Mouse (Mus musculus) splenic B cell, adult 2 months (primary cell): ENCODE measurements around the gene Prpsap2.

Source experiments
- DNase-seq: peaks from one replicate; pipeline ENCODE4 v3.0.0-alpha.2; 2011; ENCODE audit warnings: low read depth, low spot score
- H3K27me3 ChIP-seq: 2 replicates; pipeline ENCODE4 v1.6.1; 2012; ENCODE audit warnings: mild to moderate bottlenecking, low read length, moderate library complexity, mixed read lengths; ENCODE audit not compliant: control insufficient read depth, poor library complexity, insufficient read depth, severe bottlenecking
- H3K36me3 ChIP-seq: 2 replicates; pipeline ENCODE4 v1.6.1; 2012; ENCODE audit warnings: mild to moderate bottlenecking, low read length, moderate library complexity, mixed read lengths; ENCODE audit not compliant: control insufficient read depth, poor library complexity, insufficient read depth, severe bottlenecking

Prpsap2 gene

GRCm38 (mm10) chr11:61701696-61702095 lies 60.2 kb downstream of the Prpsap2 start:
- DNase-seq = no peak

GRCm38 (mm10) chr11:61699933-61700332 lies 62.0 kb downstream of the Prpsap2 start:
- Histone ChIP-seq H3K27me3 (no peaks in the 10 kb centered on the region), H3K36me3 (no peaks in the 10 kb centered on the region; the same call in 1 of the 2 replicates)
- DNase-seq = no peak

More at GRCm38 (mm10) chr11:61701696-61702095, 60.2 kb downstream of the Prpsap2 start:
- H3K36me3 ChIP-seq = no peaks in the 10 kb centered on the region
- no peaks in the 10 kb centered on the region for H3K27me3 ChIP-seq

DNA sequence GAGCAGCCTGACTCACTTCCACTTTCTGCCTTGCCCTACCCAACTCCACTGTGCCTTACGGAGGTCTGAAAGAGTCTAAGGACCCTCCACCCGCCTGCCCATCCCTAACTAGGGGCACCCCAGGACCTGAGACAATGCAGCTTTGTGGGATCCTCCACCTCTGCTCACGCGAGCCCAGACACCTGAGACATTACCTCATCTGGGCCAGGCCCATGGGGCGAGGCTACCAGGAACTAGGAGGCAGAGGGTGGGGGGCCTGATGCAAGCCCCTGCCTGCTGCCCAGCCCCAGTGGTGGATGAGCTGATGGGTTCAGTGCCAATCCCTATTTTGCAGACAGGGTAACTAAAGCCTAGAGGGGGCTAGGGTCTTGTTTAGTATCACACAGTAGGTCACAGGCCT lies 62.4 kb downstream of the Prpsap2 start:
- H3K27me3 ChIP-seq = no peaks in the 10 kb centered on the region
- H3K36me3 ChIP-seq = no peaks in the 10 kb centered on the region; the same call in 1 of the 2 replicates
- no peak for DNase-seq

GRCm38 (mm10) chr11:61698852-61699251 lies 63.0 kb downstream of the Prpsap2 start:
- no peaks in the 10 kb centered on the region; the same call in 1 of the 2 replicates for H3K36me3 ChIP-seq
- H3K27me3 ChIP-seq = no peaks in the 10 kb centered on the region
- peak; percentile 51 for DNase-seq

DNA sequence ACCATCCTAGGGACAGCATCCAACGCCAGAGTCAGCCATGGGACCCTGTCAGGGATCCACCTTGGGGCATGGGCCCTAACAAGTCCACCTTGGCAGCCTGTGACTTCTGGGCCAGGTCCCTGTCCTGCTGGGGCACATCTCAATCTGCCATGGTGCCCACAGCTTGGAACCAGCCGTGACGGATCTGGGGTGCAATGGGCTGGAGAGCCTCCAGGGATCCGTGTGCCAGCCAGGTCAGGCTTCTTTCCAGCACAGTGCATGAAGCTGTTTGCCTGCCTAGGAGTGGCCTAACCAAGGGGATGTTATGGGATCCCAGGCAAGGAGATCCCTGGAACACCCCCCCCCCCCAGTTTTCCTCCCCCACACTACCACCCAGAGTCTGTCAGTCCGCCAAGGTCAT lies 68.9 kb downstream of the Prpsap2 start:
- DNase-seq = no peak
- Histone ChIP-seq H3K36me3 (no peaks in the 10 kb centered on the region; the same call in 1 of the 2 replicates), H3K27me3 (no peaks in the 10 kb centered on the region)

DNA sequence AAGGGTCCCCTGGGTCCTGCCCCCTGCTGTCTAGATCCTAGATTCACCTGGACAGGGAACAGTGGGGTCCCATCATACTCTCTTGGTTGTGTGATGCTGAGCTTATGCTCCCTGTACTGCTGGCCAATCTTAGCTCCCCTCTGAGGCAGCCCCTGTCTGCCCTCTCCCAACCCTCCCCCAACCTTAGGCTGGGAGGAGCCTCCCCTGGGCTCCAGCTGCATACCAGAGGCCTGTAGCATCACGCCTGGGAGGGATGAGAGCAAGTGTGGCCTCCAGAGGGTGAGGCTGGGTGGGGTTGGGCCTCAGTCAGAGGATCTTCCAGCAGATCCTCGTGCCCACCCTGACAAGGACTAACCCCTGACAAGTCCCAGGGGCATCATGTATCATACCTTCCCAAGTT lies 74.3 kb downstream of the Prpsap2 start:
- H3K36me3 ChIP-seq = no peaks in the 10 kb centered on the region
- DNase-seq = no peak
- H3K27me3 ChIP-seq = no peaks in the 10 kb centered on the region

- no peaks in the 10 kb centered on the region for H3K36me3 ChIP-seq
- no peaks in the 10 kb centered on the region for H3K27me3 ChIP-seq
- DNase-seq = no peak
Measured at GRCm38 (mm10) chr11:61686906-61687453, 74.9 kb downstream of the Prpsap2 start.

DNA sequence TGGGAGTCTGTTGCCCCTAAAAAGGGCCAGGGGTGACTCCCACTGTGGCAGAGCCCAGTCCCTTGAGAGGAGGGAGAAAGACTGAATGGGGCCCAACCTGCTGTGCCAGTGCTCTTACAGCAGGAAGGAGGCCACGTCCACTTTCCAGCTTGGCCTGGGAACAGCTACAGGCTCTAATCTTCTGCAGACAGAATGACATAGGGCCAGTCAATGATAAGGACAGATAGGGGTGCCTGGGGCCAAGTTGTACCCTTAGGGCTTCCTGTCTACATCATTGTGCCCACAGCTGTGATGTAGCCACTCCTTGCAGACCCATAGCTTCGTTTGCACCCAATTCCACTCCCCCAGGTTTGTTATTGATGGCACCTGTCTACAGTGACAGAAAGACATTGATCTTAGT lies 75.7 kb downstream of the Prpsap2 start:
- no peak for DNase-seq
- no peaks in the 10 kb centered on the region for H3K27me3 ChIP-seq

GRCm38 (mm10) chr11:61685119-61685725 lies 76.7 kb downstream of the Prpsap2 start:
- DNase-seq = no peak
- no peaks in the 10 kb centered on the region for H3K36me3 ChIP-seq
- H3K27me3 ChIP-seq = no peaks in the 10 kb centered on the region

More for the DNA sequence above, 75.7 kb downstream of the Prpsap2 start:
- no peaks in the 10 kb centered on the region for H3K36me3 ChIP-seq

DNA sequence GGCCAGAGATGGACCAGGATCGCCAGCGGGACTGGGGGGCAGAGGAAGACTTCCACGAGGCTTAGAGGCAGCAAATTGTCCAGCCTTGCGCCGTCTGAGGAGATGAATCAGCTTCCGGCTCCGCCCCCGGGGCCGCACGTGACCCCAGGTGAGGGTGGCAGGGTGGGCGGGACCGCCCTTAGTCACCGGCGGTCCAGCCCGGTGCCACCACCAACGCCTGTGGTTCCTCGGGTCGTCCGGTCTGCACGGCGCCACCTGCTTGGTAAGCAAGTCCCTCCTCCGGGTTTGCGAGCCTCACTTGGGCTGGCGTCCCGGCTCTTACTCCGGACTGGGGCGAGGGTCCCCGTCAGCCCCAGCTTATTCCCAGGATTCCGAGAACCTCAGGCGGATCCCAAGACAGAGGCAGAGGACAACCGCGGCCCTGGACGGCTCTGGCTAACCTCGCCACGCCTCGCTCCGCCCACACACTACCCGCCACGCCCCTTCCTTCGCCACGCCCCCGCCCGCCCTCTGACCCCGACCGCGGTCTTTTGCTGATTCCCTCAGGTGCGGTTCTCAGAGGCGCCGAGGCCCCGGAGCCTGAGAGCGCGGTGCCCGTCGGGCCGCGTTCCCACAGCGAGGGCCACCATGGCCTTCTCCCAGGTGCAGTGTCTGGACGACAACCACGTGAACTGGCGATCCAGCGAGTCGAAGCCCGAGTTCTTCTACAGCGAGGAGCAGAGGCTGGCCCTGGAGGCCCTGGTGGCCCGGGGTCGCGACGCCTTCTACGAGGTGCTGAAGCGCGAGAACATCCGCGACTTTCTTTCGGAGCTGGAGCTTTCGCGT lies 77.8 kb downstream of the Prpsap2 start, which contains the start of gene Fam83g:
Fam83g (plus strand) TSS at position 185 of the 825 bp plus-strand sequence.
- H3K27me3 ChIP-seq = no peaks in the 10 kb centered on the region
- no peaks in the 10 kb centered on the region for H3K36me3 ChIP-seq
- DNase-seq = peak; percentile 85
